Mouse (Mus musculus): ENCODE data around the gene Gm7544. TPM values are rescaled to one million over a fixed set of nuclear protein-coding genes. Genes with fewer than 3 reads are reported as not detected.
"Not testable (repeated sequence)": the region's sequence is repeated elsewhere in the genome, so short reads cannot be mapped to it uniquely, and the experiment has no call there.

Gm7544 gene
- total and polyA plus RNA-seq, 3 experiments = not detected

- TF ChIP-seq POLR2AphosphoS2 (IDR thresholded peaks at IDR 0.05; ENCODE audit: low read length) (no peak), CHD2 (IDR thresholded peaks at IDR 0.05; ENCODE audit: low read length) (no peak), POLR2A (IDR thresholded peaks at IDR 0.05; ENCODE audit: control insufficient read depth in 1 of 2, insufficient read depth in 1 of 2, low read depth in 1 of 2, low read length in 2 of 2, poor library complexity in 1 of 2) (no peak), RCOR1 (IDR thresholded peaks at IDR 0.05; ENCODE audit: low read depth, low read length) (no peak), KAT2A (conservative IDR thresholded peaks at IDR 0.05; ENCODE audit: low read depth, low read length) (no peak), ELF1 (IDR thresholded peaks at IDR 0.05; ENCODE audit: low read depth, low read length) (no peak), HCFC1 (IDR thresholded peaks at IDR 0.05; ENCODE audit: low read depth, low read length) (no peak), MAZ (IDR thresholded peaks at IDR 0.05; ENCODE audit: low read depth, low read length) (no peak), E2F4 (IDR thresholded peaks at IDR 0.05; ENCODE audit: borderline replicate concordance, low read depth, low read length) (no peak), MXI1 (IDR thresholded peaks at IDR 0.05; ENCODE audit: low read depth, low read length) (no peak), MAX (IDR thresholded peaks at IDR 0.05; ENCODE audit: low read length) (no peak), MYC (IDR thresholded peaks at IDR 0.05; ENCODE audit: low read depth, low read length) (no peak)
- Histone ChIP-seq H3K27ac (ENCODE audit: control insufficient read depth, low read depth, low read length) (no peak within 1 kb of the TSS), H3K9me3 (replicated peaks; ENCODE audit: insufficient read depth, low read length) (no peaks in the 10 kb centered on the region), H3K4me1 (ENCODE audit: control insufficient read depth in 1 of 2, insufficient read depth in 2 of 2, low read length in 2 of 2) (no peaks in the 10 kb centered on the region), H3K27me3 (ENCODE audit: control insufficient read depth in 1 of 2, insufficient read depth in 2 of 2, low read length in 2 of 2) (no peaks in the 10 kb centered on the region), H3K36me3 (ENCODE audit: control insufficient read depth in 1 of 2, insufficient read depth in 2 of 2, low read length in 2 of 2) (no peaks in the 10 kb centered on the region), H3K9ac (ENCODE audit: control insufficient read depth, low read depth, low read length, poor library complexity, severe bottlenecking) (no peak within 1 kb of the TSS), H3K4me3 (ENCODE audit: control insufficient read depth in 1 of 2, insufficient read depth in 1 of 2, low read depth in 2 of 2, low read length in 2 of 2) (no peak within 1 kb of the TSS), H3K79me2 (ENCODE audit: control insufficient read depth, insufficient read depth, low read length, poor library complexity) (no peaks in the 10 kb centered on the region)
- peak; percentile 37 for DNase-seq (ENCODE audit: low read depth, low spot score)
Measured at GRCm38 (mm10) chr1:82924650-82925049, 31.2 kb downstream of the Gm7544 start, which contains the start of gene A030014E15Rik. A030014E15Rik (plus strand) TSS chr1:82924917.

GRCm38 (mm10) chr1:82913434-82913833 is 42.4 kb downstream of the Gm7544 start:
- H3K36me3 ChIP-seq (ENCODE audit: control insufficient read depth in 1 of 2, insufficient read depth in 2 of 2, low read length in 2 of 2); DNase-seq (ENCODE audit: low read depth, low spot score): not testable (repeated sequence)

DNA sequence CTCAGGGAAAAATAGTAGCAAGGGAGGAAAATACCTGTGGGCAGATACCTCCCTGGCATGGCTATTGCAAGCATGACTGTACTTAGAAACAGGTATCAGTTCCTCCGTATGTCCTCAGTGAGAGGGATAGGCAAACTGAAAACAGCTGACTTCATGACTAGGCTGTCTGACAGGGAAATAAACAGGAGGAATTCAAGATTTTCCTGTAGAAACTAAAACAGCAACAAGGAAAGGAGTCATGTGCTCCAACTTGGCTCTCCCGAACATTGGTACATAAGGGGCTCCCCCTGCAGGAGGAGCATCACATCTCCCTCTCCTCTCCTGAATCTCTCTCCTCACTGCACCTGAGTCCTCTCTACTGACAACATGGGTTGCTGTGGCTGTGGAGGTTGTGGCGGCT is 42.8 kb downstream of the Gm7544 start, which contains the start of gene A030005L19Rik:
TSS of gene A030005L19Rik (plus strand) at position 301 of the 400 bp plus-strand sequence.
- no peak for DNase-seq (ENCODE audit: low read depth, low spot score)
- Histone ChIP-seq H3K4me1 (ENCODE audit: control insufficient read depth in 1 of 2, insufficient read depth in 2 of 2, low read length in 2 of 2) (no peaks in the 10 kb centered on the region), H3K9me3 (replicated peaks; ENCODE audit: insufficient read depth, low read length) (no peaks in the 10 kb centered on the region), H3K27me3 (ENCODE audit: control insufficient read depth in 1 of 2, insufficient read depth in 2 of 2, low read length in 2 of 2) (no peaks in the 10 kb centered on the region), H3K36me3 (ENCODE audit: control insufficient read depth in 1 of 2, insufficient read depth in 2 of 2, low read length in 2 of 2) (no peaks in the 10 kb centered on the region), H3K27ac (ENCODE audit: control insufficient read depth, low read depth, low read length) (no peak within 1 kb of the TSS), H3K79me2 (ENCODE audit: control insufficient read depth, insufficient read depth, low read length, poor library complexity) (no peaks in the 10 kb centered on the region), H3K4me3 (ENCODE audit: control insufficient read depth in 1 of 2, insufficient read depth in 1 of 2, low read depth in 2 of 2, low read length in 2 of 2) (no peak within 1 kb of the TSS), H3K9ac (ENCODE audit: control insufficient read depth, low read depth, low read length, poor library complexity, severe bottlenecking) (no peak within 1 kb of the TSS)
- no peak for TF ChIP-seq GABPA (IDR thresholded peaks at IDR 0.05; ENCODE audit: low read depth, low read length)
- no peak for TF ChIP-seq ZNF384 (IDR thresholded peaks at IDR 0.05; ENCODE audit: low read depth, low read length)
- no peak for TF ChIP-seq POLR2A (IDR thresholded peaks at IDR 0.05; ENCODE audit: control insufficient read depth in 1 of 2, insufficient read depth in 1 of 2, low read depth in 1 of 2, low read length in 2 of 2, poor library complexity in 1 of 2)
- no peak for TF ChIP-seq CTCF (IDR thresholded peaks at IDR 0.05 in 2 of 3, conservative IDR thresholded peaks at IDR 0.05 in 1 of 3; ENCODE audit: control insufficient read depth in 1 of 3, insufficient read depth in 1 of 3, low read depth in 2 of 3, low read length in 3 of 3, poor library complexity in 1 of 3, severe bottlenecking in 1 of 3)
- no peak for TF ChIP-seq HCFC1 (IDR thresholded peaks at IDR 0.05; ENCODE audit: low read depth, low read length)

More at GRCm38 (mm10) chr1:82913434-82913833, 42.4 kb downstream of the Gm7544 start:
- H3K4me1 ChIP-seq (ENCODE audit: control insufficient read depth in 1 of 2, insufficient read depth in 2 of 2, low read length in 2 of 2); H3K27me3 ChIP-seq (ENCODE audit: control insufficient read depth in 1 of 2, insufficient read depth in 2 of 2, low read length in 2 of 2); H3K9ac ChIP-seq (ENCODE audit: control insufficient read depth, low read depth, low read length, poor library complexity, severe bottlenecking); H3K9me3 ChIP-seq (replicated peaks; ENCODE audit: insufficient read depth, low read length); H3K27ac ChIP-seq (ENCODE audit: control insufficient read depth, low read depth, low read length); H3K4me3 ChIP-seq (ENCODE audit: control insufficient read depth in 1 of 2, insufficient read depth in 1 of 2, low read depth in 2 of 2, low read length in 2 of 2); H3K79me2 ChIP-seq (ENCODE audit: control insufficient read depth, insufficient read depth, low read length, poor library complexity): not testable (repeated sequence)

Data from MEL (cell line).